Mouse (Mus musculus) CH12F3 (cell line): ENCODE measurements around the gene Dock2.

Source experiments
- in situ Hi-C: fragments of 300-500 bp; cut with MboI; formaldehyde crosslinking; loops from 2 replicates; pipeline ENCODE4 v1.14.3; 2020; ENCODE audit warnings: low sequenced_read_pairs

Dock2 gene

DNA sequence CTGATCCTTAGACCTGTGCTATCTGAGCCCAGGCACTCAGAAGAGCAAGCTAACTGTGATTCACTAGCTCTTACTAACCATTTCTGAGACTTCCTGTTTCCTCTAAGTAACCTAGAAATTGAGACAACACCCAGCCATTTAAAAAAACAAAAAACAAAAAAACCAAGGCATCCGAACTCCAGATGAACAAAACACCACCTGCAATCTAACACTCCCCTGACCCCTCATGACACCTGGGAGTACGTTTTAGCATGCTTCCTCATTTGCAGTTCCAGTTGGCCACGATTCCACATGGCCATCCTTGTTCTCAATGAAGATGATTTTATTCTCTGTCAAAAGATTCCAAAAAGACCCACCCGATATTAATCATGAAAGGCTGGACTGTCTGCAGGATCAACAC, 13.0 kb downstream of the Dock2 start:
- in situ Hi-C loops: no loop called here

GRCm38 (mm10) chr11:34769946-34770345, 13.7 kb downstream of the Dock2 start:
- in situ Hi-C loops: no loop called here

- in situ Hi-C loops: no loop called here
These were observed 14.3 kb downstream of the Dock2 start for GRCm38 (mm10) chr11:34769396-34769795.

- in situ Hi-C loops: no loop called here
These were observed 19.8 kb downstream of the Dock2 start for GRCm38 (mm10) chr11:34763739-34764361.

GRCm38 (mm10) chr11:34762570-34763127, 21.0 kb downstream of the Dock2 start:
- in situ Hi-C loops: no loop called here

- in situ Hi-C loops: no loop called here
These were observed 21.6 kb downstream of the Dock2 start for GRCm38 (mm10) chr11:34762125-34762524.

- in situ Hi-C loops: no loop called here
These were observed 24.1 kb downstream of the Dock2 start for GRCm38 (mm10) chr11:34759582-34759981.

- in situ Hi-C loops: no loop called here
These were observed 42.6 kb downstream of the Dock2 start for GRCm38 (mm10) chr11:34741081-34741480.

DNA sequence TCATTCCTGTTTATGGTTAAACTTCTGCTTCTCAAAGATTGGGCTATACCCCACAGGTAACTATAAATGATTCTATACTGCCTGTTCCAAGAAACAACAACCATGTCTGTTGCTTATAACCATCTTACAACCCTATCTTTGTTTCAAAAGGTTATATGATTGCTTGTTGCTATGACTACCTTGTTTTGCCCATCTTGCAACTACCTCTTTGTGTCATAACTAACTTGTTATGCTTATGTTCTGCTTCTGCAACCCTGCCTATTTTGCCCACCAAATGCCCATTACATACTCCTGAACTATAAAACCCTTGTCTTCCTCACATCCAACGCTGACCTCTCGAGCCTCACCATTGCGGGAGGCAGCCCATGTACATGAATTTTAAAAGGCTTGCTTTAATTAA, 43.9 kb downstream of the Dock2 start:
- in situ Hi-C loops: no loop called here

GRCm38 (mm10) chr11:34738945-34739344, 44.7 kb downstream of the Dock2 start:
- in situ Hi-C loops: no loop called here

DNA sequence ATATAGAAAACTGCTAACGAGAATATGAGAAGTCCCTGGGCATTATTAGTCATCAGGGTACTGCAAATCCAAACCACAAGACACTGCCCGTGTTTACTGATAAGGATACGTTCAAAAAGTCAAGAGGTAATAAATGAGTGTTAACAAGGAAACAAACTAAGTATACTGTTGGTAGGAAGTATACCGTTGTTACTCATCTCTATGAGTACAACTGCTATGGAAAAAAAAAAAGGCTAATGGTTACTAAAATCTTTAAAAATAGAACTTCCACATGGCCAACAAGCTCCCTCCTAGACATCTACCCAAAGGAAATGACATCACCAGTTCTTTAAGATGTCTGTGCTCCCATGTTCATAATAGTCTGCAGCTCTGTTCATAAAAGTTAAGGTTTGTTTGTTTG, 46.5 kb downstream of the Dock2 start:
- in situ Hi-C loops: no loop called here

DNA sequence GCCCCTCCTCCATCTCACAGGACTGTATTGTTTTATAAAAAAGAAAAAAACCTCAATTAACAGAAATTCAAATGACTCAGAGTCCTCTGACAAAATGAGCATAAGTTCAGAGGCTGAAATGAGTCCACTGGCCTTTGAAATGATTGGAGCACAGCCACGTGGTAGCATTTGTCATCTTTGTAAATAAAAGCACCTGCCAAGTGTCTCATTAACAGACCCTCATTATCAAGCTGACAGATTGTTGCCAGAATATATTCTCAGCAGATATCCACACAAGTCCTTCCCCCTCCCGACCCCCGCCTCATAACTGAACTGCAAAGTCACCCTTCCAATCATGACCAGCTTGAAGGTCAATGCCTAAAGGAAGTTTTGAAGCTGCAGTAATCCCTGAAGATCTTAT, 49.7 kb downstream of the Dock2 start:
- in situ Hi-C loops: no loop called here

GRCm38 (mm10) chr11:34727467-34727866, 56.2 kb downstream of the Dock2 start:
- in situ Hi-C loops: no loop called here

GRCm38 (mm10) chr11:34726699-34727347, 56.9 kb downstream of the Dock2 start:
- in situ Hi-C loops: no loop called here

- in situ Hi-C loops: no loop called here
These were observed 70.3 kb downstream of the Dock2 start for GRCm38 (mm10) chr11:34713360-34713759.

DNA sequence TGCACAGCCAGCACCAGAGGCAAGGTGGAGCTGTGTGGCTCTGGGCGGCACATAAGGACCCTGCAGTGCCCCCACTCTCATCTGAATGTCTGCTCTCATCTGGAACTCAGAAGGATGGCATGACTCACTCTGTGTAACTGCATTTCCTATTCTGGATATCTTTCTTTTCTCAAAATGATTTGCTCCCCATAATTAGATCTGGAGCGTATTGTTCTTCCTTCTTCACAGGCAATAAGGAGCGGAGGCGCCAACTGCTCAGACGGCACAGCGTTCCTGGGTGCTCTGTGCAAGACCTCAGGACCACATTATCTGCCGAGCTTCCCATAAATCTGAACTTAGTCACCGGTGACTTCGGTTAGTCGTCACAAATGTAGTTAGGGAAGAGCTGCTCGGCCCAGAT, 75.4 kb downstream of the Dock2 start:
- in situ Hi-C loops: no loop called here

DNA sequence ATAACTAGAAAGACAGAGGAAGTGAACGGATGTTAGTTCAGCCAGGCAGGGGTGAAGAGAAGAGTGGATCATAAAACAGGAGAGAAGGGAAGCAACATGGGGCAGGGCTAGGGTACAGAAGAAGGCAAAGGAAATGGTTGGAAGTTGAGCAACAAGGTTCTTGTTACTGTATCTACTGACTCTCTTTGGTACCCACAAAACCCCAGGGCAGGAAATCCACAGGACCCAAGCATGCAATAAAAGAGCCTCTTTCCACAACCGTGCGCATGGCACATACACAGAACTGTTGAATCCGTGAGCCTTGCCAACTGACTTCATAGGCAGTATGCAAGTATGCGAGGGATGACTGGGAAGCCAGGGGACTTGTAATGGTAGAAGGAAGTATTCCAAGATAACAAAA, 76.3 kb downstream of the Dock2 start:
- in situ Hi-C loops: no loop called here

DNA sequence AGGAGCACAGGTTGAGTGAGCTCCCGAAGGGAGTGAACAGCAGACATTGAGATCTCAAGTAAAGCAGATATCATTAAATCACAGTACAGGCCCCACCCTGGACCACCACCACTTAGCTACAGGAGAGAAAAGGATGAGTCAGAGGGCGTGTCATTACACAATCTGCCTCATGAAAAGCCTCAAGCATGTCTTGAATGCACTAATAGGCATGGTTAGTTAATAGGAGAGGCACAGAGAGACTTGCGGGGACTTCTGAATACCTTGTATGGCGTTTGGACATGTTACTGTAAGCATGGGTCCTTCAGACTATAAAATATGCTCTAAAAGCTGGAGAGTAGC, 78.6 kb downstream of the Dock2 start:
- in situ Hi-C loops: no loop called here

DNA sequence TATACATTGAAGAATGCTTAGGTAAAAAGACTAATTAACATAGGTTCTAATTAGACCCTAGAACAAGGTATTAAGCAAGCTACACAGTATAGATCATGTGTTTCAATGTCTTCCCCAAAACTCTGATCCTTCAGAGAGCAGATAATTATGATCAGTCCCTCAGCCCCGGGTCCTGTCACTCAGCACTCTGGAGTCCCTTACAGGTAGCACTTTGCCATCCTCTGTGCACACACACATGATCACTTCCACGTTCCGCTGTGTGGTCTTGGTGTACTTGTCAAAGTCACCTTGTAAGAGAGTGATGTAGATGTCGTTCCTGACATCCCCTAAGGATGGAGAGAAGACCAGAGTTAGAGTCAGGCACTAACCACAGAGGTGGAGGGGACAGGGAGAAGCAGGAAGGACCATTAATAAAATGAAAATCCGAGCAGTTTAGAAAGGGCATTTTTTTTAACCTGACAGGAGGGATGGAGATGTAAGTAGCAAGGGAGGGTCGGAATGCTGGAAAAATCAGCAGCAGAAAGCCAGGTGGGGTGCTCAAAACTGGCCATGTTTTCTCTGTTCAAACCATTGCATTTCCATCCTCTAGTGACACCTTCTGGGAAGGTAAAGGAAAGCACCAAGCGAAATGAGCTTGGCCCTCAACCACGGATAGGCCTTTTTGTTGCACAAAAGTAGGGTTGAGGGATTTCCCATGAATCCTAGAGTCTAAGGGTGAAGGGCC, 79.1 kb downstream of the Dock2 start:
- in situ Hi-C loops: no loop called here

GRCm38 (mm10) chr11:34703851-34704250, 79.8 kb downstream of the Dock2 start:
- in situ Hi-C loops: no loop called here

DNA sequence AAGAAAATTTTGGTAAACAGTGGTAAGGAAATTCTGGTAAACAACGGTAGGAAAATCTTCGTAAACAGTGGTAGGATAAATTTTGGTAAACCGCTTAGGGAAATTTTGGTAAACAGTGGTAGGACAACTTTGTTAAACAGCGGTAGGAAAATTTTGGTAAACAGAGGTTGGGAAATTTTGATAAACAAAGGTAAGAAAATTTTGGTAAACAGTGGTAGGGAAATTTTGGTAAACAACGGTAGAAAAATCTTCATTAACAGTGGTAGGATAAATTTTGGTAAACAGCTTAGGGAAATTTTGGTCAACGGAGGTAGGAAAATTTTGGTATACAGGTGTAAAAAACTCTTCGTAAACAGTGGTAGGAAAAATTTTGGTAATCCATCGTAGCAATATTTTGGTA, 101.9 kb downstream of the Dock2 start:
- in situ Hi-C loops: no loop called here

DNA sequence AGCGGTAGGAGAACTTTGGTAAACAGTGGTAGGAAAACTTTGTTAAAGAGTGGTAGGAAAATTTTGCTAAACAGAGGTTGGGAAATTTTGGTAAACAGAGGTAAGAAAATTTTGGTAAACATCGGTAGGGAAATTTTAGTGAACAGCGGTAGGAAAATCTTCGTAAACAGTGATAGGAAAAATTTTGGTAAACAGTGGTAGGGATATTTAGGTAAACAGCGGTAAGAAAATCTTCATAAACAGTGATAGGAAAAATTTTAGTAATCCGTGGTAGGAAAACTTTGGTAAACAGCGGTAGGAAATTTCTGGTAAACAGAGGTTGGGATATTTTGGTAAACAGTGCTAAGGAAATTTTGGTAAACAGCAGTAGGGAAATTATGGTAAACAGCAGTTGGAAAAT, 239.1 kb downstream of the Dock2 start:
- in situ Hi-C loops: no loop called here
